In the genomic region with DNA sequence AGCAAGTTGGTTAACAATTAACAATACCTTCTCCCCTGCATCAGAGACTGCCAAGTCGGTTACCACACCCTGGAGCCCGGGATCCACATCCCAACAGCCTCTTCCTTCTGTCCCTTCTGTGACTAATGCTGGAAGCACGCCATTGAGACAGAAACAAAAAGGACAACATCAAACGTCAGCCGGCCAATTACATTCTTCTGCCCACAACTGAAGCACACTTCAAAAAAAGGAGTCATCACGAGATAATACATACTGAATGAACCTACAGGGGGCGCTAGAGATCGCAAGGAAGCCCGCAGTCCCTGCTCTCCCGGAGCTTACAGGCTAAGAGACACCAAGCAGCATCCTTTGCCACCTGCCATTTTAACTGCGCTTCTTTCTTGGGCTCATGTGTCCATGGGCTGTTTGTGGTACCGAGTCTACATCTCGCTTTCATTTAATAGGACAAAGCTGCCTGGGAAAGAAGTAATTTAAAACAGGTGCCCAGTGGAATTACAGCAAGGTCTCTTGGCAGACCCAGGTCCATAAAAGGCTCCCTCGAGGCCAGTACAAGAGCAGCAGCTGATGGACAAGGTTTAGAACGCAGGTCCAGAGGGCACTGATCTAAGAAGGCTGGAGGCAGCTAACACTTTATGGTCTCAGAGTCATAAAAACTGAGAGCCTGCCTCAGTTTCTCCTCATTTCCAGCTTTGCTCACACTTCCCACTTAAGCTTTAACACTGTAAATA, we compare ENCODE assay signal across 8 mouse cellular contexts.
DNase-seq lines count a peak whose midpoint lies in the region; ATAC-seq and TF ChIP-seq lines count a peak whose summit lies in the region.

No protein-coding gene starts in this region.

- peak; percentile 35 for DNase-seq in heart, adult 8-10 months (ENCODE audit: low spot score)
- peak; percentile 47 to 48 for DNase-seq in B cell, adult 2 months
- DNase-seq in T-cell, adult 2 months (ENCODE audit: low spot score): peak; percentile 25
- DNase-seq in kidney, postnatal 0 days (ENCODE audit: low spot score): no peak
- DNase-seq in splenic B cell, adult 2 months (ENCODE audit: low read depth, low spot score): peak; percentile 49
- no peak for DNase-seq in urinary bladder, postnatal 14 days (ENCODE audit: low spot score)
- DNase-seq in adrenal gland, postnatal 4 days (ENCODE audit: low spot score in 2 of 2): no peak

- H3K27me3 ChIP-seq in heart, embryonic 11.5 days (ENCODE audit: control insufficient read depth, insufficient read depth, low read length): peaks cover 3% of the 10 kb centered on the region; the same call in 1 of the 2 replicates
- no peaks in the 10 kb centered on the region for H3K27me3 ChIP-seq in kidney, postnatal 0 days (ENCODE audit: insufficient read depth, low read length)
- no peaks in the 10 kb centered on the region for H3K27me3 ChIP-seq in splenic B cell, adult 2 months (ENCODE audit: control insufficient read depth, insufficient read depth, low read length, poor library complexity, severe bottlenecking)

- 69% methylated on average over 15 of the region's 15 CpGs for WGBS in heart, embryonic 11.5 days (ENCODE audit: insufficient replicate concordance)
- WGBS in kidney, postnatal 0 days: 68% methylated on average over 15 of the region's 15 CpGs

- ATAC-seq in heart, embryonic 11.5 days (replicated peaks; ENCODE audit: insufficient number of reproducible peaks, low FRiP score, low TSS enrichment): no peak
- ATAC-seq in kidney, postnatal 0 days (replicated peaks; ENCODE audit: low FRiP score, low read depth): no peak; the same call in 1 of the 2 replicates

- H3K4me2 ChIP-seq in heart, embryonic 11.5 days: no peak overlapping the region
- H3K4me2 ChIP-seq in kidney, postnatal 0 days (ENCODE audit: low read length): no peak overlapping the region

- H3K36me3 ChIP-seq in heart, embryonic 11.5 days (ENCODE audit: control insufficient read depth, insufficient read depth, low read length): no peaks in the 10 kb centered on the region
- H3K36me3 ChIP-seq in kidney, postnatal 0 days (ENCODE audit: insufficient read depth, low read length): peaks cover 6% of the 10 kb centered on the region; the same call in 1 of the 2 replicates
- no peaks in the 10 kb centered on the region for H3K36me3 ChIP-seq in splenic B cell, adult 2 months (ENCODE audit: control insufficient read depth, insufficient read depth, low read length, poor library complexity, severe bottlenecking)

- H3K4me3 ChIP-seq in heart, embryonic 11.5 days (ENCODE audit: low read depth, low read length): no peak overlapping the region
- no peak overlapping the region for H3K4me3 ChIP-seq in kidney, postnatal 0 days (replicated peaks; ENCODE audit: low read depth, low read length)

- H3K4me1 ChIP-seq in heart, embryonic 11.5 days (ENCODE audit: control insufficient read depth, insufficient read depth, low read length): no peaks in the 10 kb centered on the region
- no peaks in the 10 kb centered on the region for H3K4me1 ChIP-seq in kidney, postnatal 0 days (replicated peaks; ENCODE audit: insufficient read depth, low read length)

- H3K9me3 ChIP-seq in heart, embryonic 11.5 days (replicated peaks; ENCODE audit: control insufficient read depth, low read length): no peaks in the 10 kb centered on the region
- no peaks in the 10 kb centered on the region for H3K9me3 ChIP-seq in kidney, postnatal 0 days (replicated peaks; ENCODE audit: low read length)

- H3K9ac ChIP-seq in heart, embryonic 11.5 days (ENCODE audit: low read depth, low read length): no peak overlapping the region
- no peak overlapping the region for H3K9ac ChIP-seq in kidney, postnatal 0 days (ENCODE audit: low read depth, low read length)

- no peak overlapping the region for H3K27ac ChIP-seq in heart, embryonic 11.5 days (ENCODE audit: low read depth, low read length)
- H3K27ac ChIP-seq in kidney, postnatal 0 days: no peak overlapping the region

- peak; percentile 60 for TF ChIP-seq CTCF in kidney, postnatal 0 days (IDR thresholded peaks at IDR 0.05; ENCODE audit: low read depth)

Comparison
In these comparisons a context has a peak if more than half of its experiments do, and no peak if none do; other contexts are left out.
1. DNase-seq: peak in heart, adult 8-10 months (single experiment), B cell, adult 2 months (2 of 2), T-cell, adult 2 months (single experiment) and splenic B cell, adult 2 months (single experiment); none in kidney, postnatal 0 days (single experiment), urinary bladder, postnatal 14 days (single experiment) and adrenal gland, postnatal 4 days (0 of 2).